Mouse (Mus musculus): ENCODE measurements around the gene Tmem202. TPM values are rescaled to one million over a fixed set of nuclear protein-coding genes. Genes with fewer than 3 reads are reported as not detected.
A peak's percentile ranks its signal among the peaks of the same experiment; 100 is the strongest.

The Tmem202 gene
- under 1 TPM; 0.23 to 0.71 TPM for total RNA-seq (2021)

- peak; percentile 83 for DNase-seq
Measured at GRCm38 (mm10) chr9:59539441-59540137, at the start of gene Tmem202, which contains the start of gene Hexa. Gene Tmem202 (minus strand): TSS chr9:59539847. Gene Hexa (plus strand): TSS chr9:59539540.

- DNase-seq: no peak
Measured at GRCm38 (mm10) chr9:59588710-59589671, 49.3 kb upstream of the Tmem202 start.

DNA sequence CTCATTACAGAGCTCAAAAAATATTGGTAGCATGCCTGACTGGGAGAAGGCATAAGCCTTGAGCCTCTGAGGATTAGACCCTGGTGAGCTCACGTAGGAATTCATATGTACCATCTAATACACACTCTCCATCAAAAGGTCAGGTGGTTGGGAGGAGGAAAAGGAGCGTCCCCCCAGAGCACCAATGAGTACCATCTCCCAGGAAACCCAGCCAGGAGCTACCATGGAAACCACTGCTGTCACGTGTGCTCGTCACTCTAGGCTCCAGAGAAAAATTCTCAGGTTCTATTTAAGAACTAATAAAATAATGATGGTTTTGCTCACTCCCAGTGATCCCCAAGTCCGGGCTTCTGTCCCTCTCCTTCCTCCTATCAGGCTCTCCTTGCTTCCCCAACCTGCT lies 48.6 kb upstream of the Tmem202 start:
- no peak for DNase-seq

GRCm38 (mm10) chr9:59584871-59585308 lies 45.2 kb upstream of the Tmem202 start:
- DNase-seq: peak; percentile 80

DNA sequence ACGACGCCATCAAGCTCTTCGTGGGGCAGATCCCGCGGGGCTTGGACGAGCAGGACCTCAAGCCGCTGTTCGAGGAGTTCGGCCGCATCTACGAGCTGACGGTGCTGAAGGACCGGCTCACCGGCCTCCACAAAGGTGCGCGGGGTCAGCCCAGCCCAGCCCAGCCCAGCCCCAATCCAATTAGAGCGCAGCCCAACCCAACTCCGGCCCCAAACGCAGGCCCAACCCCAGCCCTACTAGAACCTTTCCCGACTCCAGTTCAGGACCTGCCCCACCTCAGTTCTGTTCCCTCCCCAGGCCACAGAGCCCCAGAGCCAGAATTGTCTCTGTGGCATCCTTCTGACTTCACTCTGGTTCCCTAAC lies 38.8 kb upstream of the Tmem202 start:
- DNase-seq: no peak

- DNase-seq: peak; percentile 94
Measured at GRCm38 (mm10) chr9:59577844-59578504, 38.3 kb upstream of the Tmem202 start, which contains the start of gene Celf6. Gene Celf6 (plus strand): TSS chr9:59577917.

GRCm38 (mm10) chr9:59577401-59577800 lies 37.8 kb upstream of the Tmem202 start:
- DNase-seq: no peak

GRCm38 (mm10) chr9:59571852-59572251 lies 32.2 kb upstream of the Tmem202 start:
- no peak for DNase-seq

GRCm38 (mm10) chr9:59567111-59567510 lies 27.5 kb upstream of the Tmem202 start:
- DNase-seq: peak; percentile 76

GRCm38 (mm10) chr9:59565600-59565999 lies 26.0 kb upstream of the Tmem202 start:
- peak; percentile 86 for DNase-seq

DNA sequence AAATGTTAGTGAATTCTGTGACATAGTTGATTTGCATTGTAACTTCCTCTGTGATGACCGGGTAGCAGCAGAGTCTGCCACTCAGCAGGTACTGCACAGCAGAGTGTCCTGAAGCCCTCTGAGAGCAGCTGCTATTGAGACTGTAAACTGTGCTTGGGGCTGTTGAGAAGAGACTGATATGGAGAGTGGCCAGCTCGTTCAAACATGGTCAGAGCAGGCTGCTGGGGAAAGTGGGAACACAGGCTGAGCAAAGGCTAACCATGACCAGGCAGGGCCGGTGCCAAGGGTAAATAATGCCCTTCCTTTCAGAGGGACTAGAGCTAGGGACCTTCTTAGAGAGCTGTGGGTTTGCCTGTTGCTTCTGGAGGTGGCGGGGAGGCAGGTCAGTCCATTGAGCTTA lies 14.1 kb upstream of the Tmem202 start:
- peak; percentile 21 for DNase-seq

DNA sequence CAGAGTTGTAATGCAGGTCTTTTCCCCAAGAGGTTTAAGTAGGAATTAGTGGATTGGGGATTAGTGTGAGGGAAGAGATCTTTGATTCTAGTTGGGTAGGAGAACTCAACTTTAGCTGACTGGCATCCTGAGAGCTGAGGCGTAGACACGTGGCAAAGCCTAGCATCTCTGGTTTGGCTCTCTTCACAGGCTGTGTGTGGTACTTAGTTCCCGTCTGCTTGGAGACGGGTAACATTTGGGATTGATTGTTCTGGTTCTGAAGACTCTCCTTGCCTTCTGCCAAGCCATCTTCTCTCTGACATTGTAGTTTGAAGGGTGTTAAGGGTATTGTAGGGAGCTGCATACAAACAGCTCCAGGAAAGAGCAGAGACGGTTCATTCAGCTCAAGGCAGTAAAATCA lies 13.0 kb upstream of the Tmem202 start:
- no peak for DNase-seq

DNA sequence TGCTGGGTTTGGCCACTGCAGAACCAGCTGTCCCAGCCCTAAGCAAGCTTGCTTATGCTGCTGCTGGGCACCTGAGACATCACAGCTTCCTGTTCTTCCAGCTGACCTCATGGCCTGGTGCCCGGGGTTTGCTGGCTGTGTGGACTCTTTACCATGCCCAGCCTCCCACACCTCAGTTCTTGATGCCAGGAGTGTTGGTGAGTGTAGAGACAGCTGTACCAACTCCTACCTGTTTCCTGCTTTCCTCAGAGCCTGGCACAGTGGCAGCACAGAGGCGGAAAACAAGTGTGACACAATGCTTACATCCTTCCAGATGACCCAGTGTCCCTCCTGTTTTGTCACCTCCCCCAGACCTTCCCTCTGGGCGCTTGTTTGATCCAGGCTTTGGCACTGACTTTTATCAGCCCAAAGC lies 12.0 kb upstream of the Tmem202 start:
- DNase-seq: peak; percentile 42

GRCm38 (mm10) chr9:59551017-59551416 lies 11.4 kb upstream of the Tmem202 start:
- DNase-seq: no peak

- no peak for DNase-seq
Measured at GRCm38 (mm10) chr9:59550077-59550476, 10.4 kb upstream of the Tmem202 start.

- no peak for DNase-seq
Measured at GRCm38 (mm10) chr9:59548961-59549487, 9.4 kb upstream of the Tmem202 start.

DNA sequence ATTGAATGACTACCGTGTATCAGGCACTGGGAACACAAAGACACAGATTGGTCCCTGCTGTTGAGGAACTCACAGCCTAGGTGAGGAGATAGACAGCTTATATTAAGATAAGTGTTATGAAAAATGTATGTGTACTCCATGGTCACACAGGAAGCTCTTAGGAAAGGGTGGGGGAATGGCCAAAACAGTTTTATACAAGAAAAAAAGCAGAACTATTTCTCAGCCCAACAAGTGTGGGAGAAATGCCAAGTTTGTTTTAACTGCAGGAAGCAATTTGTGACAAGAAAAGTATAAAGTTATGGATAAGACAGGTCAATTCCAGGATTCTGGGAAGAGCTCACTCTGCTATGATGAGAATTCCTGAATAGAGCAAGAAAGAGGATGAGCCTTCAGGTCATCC lies 8.2 kb upstream of the Tmem202 start:
- DNase-seq: no peak

DNA sequence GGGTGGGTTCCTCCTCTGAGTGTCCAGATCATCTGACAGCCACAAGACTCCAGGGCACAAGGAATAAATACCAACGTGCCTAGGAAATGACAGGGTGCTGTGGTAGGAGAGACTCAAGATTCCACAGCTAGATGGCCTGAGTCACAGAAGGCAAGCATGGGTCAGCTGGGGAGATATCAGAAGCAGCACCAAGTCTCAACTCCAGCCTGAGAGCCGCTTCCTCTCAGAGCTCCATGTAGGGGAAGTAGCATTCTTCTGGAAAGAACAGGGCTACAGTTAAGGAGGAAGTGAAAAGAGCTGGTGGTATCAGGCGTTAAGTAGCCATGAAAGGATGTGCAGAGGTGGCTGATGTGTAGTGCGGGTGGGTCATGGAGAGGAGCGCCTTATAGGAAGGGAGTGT lies 5.1 kb upstream of the Tmem202 start:
- DNase-seq: no peak

- DNase-seq: no peak
Measured at GRCm38 (mm10) chr9:59542766-59543324, 3.2 kb upstream of the Tmem202 start.

DNA sequence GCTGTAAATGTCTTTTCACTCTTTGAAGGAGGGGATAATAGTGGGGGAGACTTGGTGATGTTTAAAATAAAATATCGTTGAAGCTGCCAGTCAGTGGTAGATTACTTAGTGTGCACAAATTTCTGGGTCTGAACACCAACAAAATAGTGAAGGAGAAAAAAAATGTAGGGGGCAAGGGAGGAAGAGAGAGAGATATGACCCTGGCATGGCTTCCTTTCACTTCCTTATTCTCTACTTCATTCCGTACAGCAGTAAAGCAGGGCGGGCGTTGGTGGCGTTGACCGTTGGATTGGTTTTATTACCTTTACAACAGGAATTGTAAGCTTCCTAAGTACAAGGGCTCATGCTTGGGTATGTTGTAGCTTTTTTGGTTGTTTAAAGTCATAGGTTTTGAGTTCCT lies 2.0 kb upstream of the Tmem202 start:
- no peak for DNase-seq

DNA sequence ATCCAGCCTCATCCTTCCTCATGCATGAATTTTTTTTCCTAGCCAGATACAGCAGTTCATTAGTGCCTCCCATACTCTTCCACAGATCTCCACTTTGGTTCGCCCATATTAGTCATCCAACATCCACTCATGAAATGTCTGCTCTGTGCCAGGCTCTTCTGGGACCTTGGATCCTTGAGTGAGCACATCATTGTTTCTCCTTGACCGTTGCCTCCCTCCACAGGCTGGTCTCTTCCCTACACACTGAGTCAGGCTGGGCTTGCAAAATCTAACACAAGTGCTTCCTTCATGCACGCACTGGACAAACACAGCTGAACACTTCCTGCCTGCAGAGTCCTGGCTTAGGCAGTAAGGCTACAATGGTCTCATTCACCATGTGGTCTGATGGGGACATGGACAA lies 2.0 kb downstream of the Tmem202 start:
- DNase-seq: peak; percentile 15

- no peak for DNase-seq
Measured at GRCm38 (mm10) chr9:59533889-59534288, 5.8 kb downstream of the Tmem202 start.
